Mouse (Mus musculus) liver, adult 2 months (tissue): Measurements from ENCODE around the gene Srbd1. TPM values are rescaled to one million over a fixed set of nuclear protein-coding genes. Genes with fewer than 3 reads are reported as not detected.

Source experiments
- DNase-seq: peaks from one replicate; pipeline ENCODE4 v3.0.0-alpha.2; 2011; ENCODE audit warnings: low read depth, low spot score; ENCODE audit errors: extremely low read depth
- H3K27ac ChIP-seq: fragments of 200-500 bp; replicated peaks from 2 replicates; pipeline ENCODE4 v1.5.1; 2012; ENCODE audit warnings: low read depth, mild to moderate bottlenecking, control low read depth, inconsistent platforms, low read length; ENCODE audit not compliant: insufficient read depth
- H3K27me3 ChIP-seq: fragments of 200-500 bp; 2 replicates; pipeline ENCODE4 v1.6.1; 2012; ENCODE audit warnings: mild to moderate bottlenecking, moderate library complexity, low read length, inconsistent platforms; ENCODE audit not compliant: control insufficient read depth, insufficient read depth
- H3K36me3 ChIP-seq: fragments of 200-500 bp; 2 replicates; pipeline ENCODE4 v1.6.1; 2012; ENCODE audit warnings: low read length, inconsistent platforms; ENCODE audit not compliant: control insufficient read depth, insufficient read depth
- H3K4me1 ChIP-seq: fragments of 200-500 bp; 2 replicates; pipeline ENCODE4 v1.6.1; 2011; ENCODE audit warnings: low read length; ENCODE audit not compliant: control insufficient read depth, insufficient read depth
- H3K4me3 ChIP-seq: fragments of 200-500 bp; 2 replicates; pipeline ENCODE4 v1.5.1; 2011; ENCODE audit warnings: low read depth, mild to moderate bottlenecking, control low read depth, low read length, moderate library complexity; ENCODE audit not compliant: insufficient read depth
- H3K79me2 ChIP-seq: fragments of 200-500 bp; 2 replicates; pipeline ENCODE4 v1.6.1; 2012; ENCODE audit warnings: inconsistent platforms, mild to moderate bottlenecking, low read length, moderate library complexity; ENCODE audit not compliant: control insufficient read depth, insufficient read depth
- H3K9ac ChIP-seq: fragments of 200-500 bp; 2 replicates; pipeline ENCODE4 v1.6.1; 2012; ENCODE audit warnings: low read depth, mild to moderate bottlenecking, control low read depth, inconsistent platforms, low read length
- CTCF ChIP-seq: fragments of 200-500 bp; IDR thresholded peaks from 2 replicates; pipeline ENCODE4 v1.5.1; 2011; ENCODE audit warnings: low read depth, low read length, control low read depth
- POLR2A ChIP-seq: fragments of 200-500 bp; IDR thresholded peaks from 2 replicates; pipeline ENCODE4 v1.6.1; 2011; ENCODE audit warnings: low read length, control low read depth; ENCODE audit not compliant: insufficient read depth; ENCODE audit errors: extremely low read depth
- WGBS: fragments of 180-500 bp; shearing (Covaris S2); methylation state at CpG from one replicate; pipeline ENCODE4 v1.1.7; 2018; 5-methylcytosine and 5-hydroxymethylcytosine counted together
- polyA plus RNA-seq: library from polyadenylated mRNA; depleted of rRNA; stranded (reverse); fragments of >200 nt; gene quantifications from 2 replicates; pipeline ENCODE4 v1.2.3, GENCODE M21; 2012
- total RNA-seq: library from RNA; depleted of rRNA; stranded (reverse); fragments of >200 nt; gene quantifications from 2 replicates; pipeline ENCODE4 v1.2.3, GENCODE M21; 2014

Srbd1 gene
- total and polyA plus RNA-seq, 2 experiments = 2.1 to 20.9 TPM

GRCm38 (mm10) chr17:86183788-86184187, 38.8 kb upstream of the Srbd1 start:
- WGBS = 67% methylated on average over 2 of the region's 2 CpGs
- no peak overlapping the region for H3K9ac ChIP-seq
- H3K27me3 ChIP-seq = no peaks in the 10 kb centered on the region
- no peak for DNase-seq
- TF ChIP-seq POLR2A = no peak
- 0 out of 2 replicates have a peak, but pooled peaks have one; percentile 5 for TF ChIP-seq CTCF
- H3K4me3 ChIP-seq = no peak overlapping the region
- H3K36me3 ChIP-seq = no peaks in the 10 kb centered on the region
- peaks cover 13% of the 10 kb centered on the region; the same call in 1 of the 2 replicates for H3K79me2 ChIP-seq
- no peaks in the 10 kb centered on the region for H3K4me1 ChIP-seq
- H3K27ac ChIP-seq = no peak overlapping the region

GRCm38 (mm10) chr17:86176722-86177121, 31.7 kb upstream of the Srbd1 start:
- TF ChIP-seq CTCF (no peak), POLR2A (no peak)
- WGBS = 88% methylated on average over 7 of the region's 7 CpGs

GRCm38 (mm10) chr17:86175516-86175915, 30.5 kb upstream of the Srbd1 start:
- Histone ChIP-seq H3K4me1 (no peaks in the 10 kb centered on the region), H3K79me2 (peaks cover 33% of the 10 kb centered on the region; the same call in 1 of the 2 replicates), H3K27ac (no peak overlapping the region), H3K27me3 (no peaks in the 10 kb centered on the region), H3K36me3 (no peaks in the 10 kb centered on the region; the same call in 1 of the 2 replicates), H3K4me3 (no peak overlapping the region), H3K9ac (no peak overlapping the region)
- WGBS = 86% methylated on average over 9 of the region's 9 CpGs
- DNase-seq = no peak
- TF ChIP-seq CTCF (no peak), POLR2A (no peak)

More at GRCm38 (mm10) chr17:86176722-86177121, 31.7 kb upstream of the Srbd1 start:
- H3K27me3 ChIP-seq = no peaks in the 10 kb centered on the region
- no peak overlapping the region for H3K9ac ChIP-seq
- peaks cover 31% of the 10 kb centered on the region; the same call in 1 of the 2 replicates for H3K79me2 ChIP-seq
- DNase-seq = no peak
- H3K4me1 ChIP-seq = no peaks in the 10 kb centered on the region
- no peak overlapping the region for H3K27ac ChIP-seq
- no peaks in the 10 kb centered on the region; the same call in 1 of the 2 replicates for H3K36me3 ChIP-seq
- no peak overlapping the region for H3K4me3 ChIP-seq

DNA sequence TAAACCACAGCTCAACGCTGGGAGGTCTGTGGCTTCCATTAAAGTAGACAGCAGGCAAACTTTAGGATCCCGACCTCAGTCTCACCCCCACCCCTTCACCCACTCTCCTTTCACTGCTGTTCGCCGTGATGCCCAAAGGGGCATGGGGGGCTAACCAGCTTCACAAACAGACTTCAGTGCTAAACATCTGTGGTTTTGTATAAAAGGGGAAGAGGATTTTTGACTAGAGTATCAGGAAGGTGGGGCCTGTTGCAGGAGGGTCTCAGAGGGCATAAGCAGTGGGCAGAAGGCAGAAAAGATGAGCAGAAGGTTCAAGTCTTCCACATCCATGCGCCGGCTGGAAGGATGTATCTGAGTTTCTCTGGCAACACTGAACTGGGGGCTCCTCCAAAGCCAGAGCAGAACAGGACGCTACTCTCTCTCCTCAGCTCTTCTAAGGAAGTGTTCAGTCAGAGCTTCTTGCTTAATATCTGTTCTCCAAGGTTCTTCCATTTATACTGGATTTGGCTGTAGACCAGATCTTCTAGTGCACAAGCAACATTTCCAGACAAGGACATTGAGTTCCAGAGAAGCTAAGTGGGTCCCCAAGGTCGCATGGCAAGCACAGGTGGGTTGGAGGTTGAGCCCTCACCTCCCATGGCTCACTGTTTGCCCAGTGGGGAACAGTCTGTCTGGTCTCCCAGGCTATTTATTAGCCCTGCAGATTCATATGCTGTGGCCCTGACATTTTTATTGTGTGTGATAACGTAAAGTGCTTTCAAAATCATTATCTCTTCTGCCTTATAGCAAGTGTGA, 25.4 kb upstream of the Srbd1 start:
- TF ChIP-seq POLR2A (no peak), CTCF (no peak)
- Histone ChIP-seq H3K4me3 (no peak overlapping the region), H3K27ac (no peak overlapping the region), H3K79me2 (peaks cover 38% of the 10 kb centered on the region), H3K27me3 (no peaks in the 10 kb centered on the region), H3K36me3 (no peaks in the 10 kb centered on the region; the same call in 1 of the 2 replicates), H3K4me1 (peaks cover 8% of the 10 kb centered on the region; the same call in 1 of the 2 replicates), H3K9ac (no peak overlapping the region)
- WGBS = 76% methylated on average over 9 of the region's 9 CpGs
- no peak for DNase-seq

DNA sequence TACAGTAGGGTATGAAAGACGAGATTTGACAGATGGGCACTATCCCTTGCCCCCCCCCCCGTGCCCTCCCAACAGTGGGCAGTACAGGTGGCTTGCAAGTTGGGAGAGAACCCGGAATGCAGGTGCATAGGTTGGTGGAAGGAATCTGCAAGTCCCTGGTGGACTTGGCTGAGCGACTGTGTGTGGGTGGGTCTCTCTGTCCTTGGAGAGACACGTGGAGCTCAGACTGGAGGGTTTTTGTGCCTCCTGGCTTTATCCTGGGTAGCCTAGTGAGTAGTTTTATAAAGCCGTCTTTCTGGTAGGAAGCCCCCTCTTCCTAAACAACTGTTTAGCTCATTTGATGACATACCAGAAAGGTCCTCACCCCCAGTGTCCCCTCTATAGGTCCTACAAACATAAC, 24.1 kb upstream of the Srbd1 start:
- TF ChIP-seq CTCF = no peak
- no peak for TF ChIP-seq POLR2A
- H3K27me3 ChIP-seq = no peaks in the 10 kb centered on the region
- H3K4me3 ChIP-seq = peak overlapping the region; percentile 80
- H3K36me3 ChIP-seq = no peaks in the 10 kb centered on the region; the same call in 1 of the 2 replicates
- DNase-seq = no peak
- H3K79me2 ChIP-seq = peaks cover 29% of the 10 kb centered on the region
- H3K9ac ChIP-seq = peak overlapping the region; percentile 94
- WGBS = 45% methylated on average over 6 of the region's 6 CpGs
- H3K4me1 ChIP-seq = peaks cover 8% of the 10 kb centered on the region; the same call in 1 of the 2 replicates
- no peak overlapping the region for H3K27ac ChIP-seq
